Comparison of ENCODE assay signal across 14 mouse cellular contexts in the genomic region with DNA sequence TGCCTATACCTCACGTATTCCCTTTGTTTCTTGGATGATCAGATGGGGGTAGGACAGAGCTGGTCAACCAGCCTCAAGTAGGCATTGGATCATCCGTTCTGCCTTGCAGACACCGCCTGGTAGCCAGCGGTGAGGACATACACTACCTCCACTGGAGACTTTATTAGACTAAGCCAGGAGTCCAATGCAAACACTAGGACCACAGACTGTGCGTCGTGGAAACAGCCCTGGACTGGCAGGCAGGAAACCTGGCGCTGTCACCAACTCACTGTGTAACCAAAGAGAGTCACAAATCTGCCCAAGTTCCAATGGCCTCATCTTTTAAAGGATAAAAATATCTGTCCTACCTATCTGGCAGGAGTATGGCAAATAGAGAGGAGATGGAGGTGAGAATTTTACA.
"Had no signal": no experiment of that assay in that cellular context is flagged by ENCODE, and none has a peak within 500 bp of the region (broad histone marks: within the 10 kb centered on the region; RNA-seq: fewer than 3 reads in every experiment).

No protein-coding gene starts in this region.

- H3K9me3 ChIP-seq: neural tube, embryonic 13.5 days; neural tube, embryonic 15.5 days; stomach, embryonic 15.5 days had no signal

- H3K4me3 ChIP-seq: neural tube, embryonic 13.5 days; neural tube, embryonic 15.5 days; stomach, embryonic 15.5 days had no signal

- H3K4me1 ChIP-seq: stomach, embryonic 15.5 days had no signal

- H3K36me3 ChIP-seq: neural tube, embryonic 13.5 days; neural tube, embryonic 15.5 days; stomach, embryonic 15.5 days had no signal

- H3K9ac ChIP-seq: neural tube, embryonic 13.5 days; neural tube, embryonic 15.5 days; stomach, embryonic 15.5 days had no signal

- DNase-seq: right cerebral cortex, adult 18-20 months; right cerebral cortex, postnatal 14 days; right cerebral cortex, postnatal 25 days; right cerebral cortex, postnatal 4 days; spleen, adult 18-20 months; thymus, adult 18-20 months; thymus, adult 2 months; thymus, postnatal 14 days; thymus, postnatal 25 days; thymus, postnatal 36 days had no signal

- H3K27me3 ChIP-seq: stomach, embryonic 15.5 days had no signal

- H3K27ac ChIP-seq: neural tube, embryonic 13.5 days; neural tube, embryonic 15.5 days; stomach, embryonic 15.5 days; stomach, postnatal 0 days had no signal
